Mouse (Mus musculus) kidney, postnatal 4 days (tissue): ENCODE data around the gene Cacna1h.

Experiments
- DNase-seq, 2 experiments: peaks; one replicate each; pipeline ENCODE4 v3.0.0; 2021; ENCODE audit warnings: mixed read lengths in 2 of 2

Gene Cacna1h

DNA sequence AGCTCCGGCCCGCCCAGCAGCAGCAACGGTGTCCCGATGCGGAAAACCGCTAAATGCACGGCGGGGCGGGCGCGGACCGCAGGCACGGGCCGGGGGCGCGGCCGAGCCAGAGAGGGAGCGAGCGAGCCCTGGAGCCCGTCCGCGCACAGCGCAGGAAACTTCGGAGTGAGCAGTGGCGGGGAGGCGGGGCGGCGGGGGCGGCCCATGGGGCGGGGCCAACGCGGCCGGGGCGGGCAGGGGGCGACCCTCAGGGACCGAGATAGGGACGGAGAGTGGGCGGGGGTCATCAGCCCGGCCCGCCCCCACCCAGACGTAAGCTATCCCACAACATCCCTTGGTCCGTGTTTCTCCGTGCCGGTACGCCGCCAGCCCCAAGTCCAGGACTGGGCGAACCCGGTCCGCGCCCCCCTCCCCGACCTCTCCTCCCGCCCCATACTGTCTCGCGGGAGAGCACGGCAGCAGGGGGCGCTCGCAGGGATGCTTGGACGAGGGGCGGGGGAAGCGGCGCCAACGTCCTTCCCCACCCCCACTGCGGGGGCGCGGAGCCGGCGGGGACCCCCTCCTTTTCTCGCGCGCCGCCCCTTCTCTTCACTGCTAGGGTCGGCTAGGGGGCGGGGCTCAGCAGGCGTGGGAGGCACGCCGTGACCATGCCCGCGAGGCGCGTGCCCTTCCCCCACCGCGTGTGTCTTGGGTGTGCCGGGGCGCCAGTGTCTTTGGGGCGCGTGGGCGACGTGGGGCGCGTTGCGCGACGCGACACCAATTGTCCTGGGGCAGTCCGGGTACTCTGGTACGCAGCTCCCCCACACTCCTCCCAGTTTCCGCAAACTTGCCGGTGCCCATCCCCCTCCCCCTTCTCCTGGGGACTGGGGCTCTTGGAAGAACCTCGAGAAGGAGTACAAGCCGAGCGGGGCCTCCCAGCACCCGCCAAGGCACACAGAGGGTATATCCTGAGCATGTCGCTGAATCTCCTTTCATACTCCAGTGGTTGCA lies at the start of gene Cacna1h:
Gene Cacna1h, minus strand, starts transcription at position 167 of the 990 bp plus-strand sequence.
- DNase-seq = peak; percentile 86 to 90

DNA sequence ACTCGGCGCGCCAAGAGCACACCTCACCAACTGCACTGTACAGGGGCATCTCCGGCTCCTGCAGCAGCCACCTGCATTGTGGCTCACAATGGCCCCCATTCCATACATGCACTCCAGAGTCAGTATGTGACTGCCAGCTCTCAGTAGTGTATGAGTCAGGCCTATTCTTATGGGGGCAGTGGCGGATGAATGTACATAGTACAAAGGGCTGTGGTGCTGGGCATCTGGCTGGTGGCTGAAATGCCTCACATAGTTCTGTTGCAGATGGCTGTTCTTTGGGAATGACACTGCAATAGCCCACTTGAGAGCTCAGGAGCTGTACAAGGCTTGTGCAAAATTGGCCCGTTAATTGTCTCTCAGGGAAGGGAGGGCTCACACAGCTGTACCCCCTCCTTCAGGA lies 48.5 kb upstream of the Cacna1h start:
- no peak for DNase-seq

DNA sequence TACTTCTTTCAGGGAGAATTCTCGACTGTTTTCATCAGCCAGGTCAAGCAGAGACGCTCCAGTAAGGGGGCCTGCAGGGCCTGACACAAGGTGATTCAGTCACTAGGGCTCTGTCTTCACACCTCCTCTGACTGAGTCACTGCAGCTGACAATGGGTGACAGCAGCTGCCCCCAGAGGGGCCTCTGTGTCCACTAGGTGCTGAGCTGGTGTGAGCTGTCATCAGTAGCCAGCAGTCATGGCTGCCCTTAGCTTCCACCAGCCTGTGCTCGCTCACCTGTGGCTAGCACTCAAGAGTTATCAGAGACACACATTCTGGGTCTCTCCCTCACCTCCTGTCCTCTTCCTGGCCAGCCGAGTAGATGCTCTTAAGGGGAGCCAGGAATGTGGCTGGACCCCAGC lies 47.2 kb upstream of the Cacna1h start:
- DNase-seq = no peak

DNA sequence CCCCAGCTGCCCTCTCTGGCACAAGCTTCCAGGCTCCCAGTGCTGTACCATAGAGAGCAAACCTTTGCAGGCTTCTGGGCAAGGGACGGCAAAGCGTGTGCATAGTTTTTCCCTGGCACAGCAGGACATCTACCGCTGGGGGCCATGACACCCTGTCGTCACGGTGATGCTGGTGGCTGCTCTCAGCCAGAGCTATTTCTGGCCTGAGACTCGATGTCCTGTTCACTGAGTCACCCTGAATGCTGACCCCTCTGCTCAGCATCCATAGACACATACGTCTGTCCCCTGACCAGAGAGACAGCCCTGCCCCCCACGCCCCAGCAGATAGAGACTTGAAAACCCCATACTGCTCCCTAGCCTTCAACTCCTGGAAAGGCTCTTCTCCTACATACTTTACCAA lies 46.6 kb upstream of the Cacna1h start:
- DNase-seq = no peak

DNA sequence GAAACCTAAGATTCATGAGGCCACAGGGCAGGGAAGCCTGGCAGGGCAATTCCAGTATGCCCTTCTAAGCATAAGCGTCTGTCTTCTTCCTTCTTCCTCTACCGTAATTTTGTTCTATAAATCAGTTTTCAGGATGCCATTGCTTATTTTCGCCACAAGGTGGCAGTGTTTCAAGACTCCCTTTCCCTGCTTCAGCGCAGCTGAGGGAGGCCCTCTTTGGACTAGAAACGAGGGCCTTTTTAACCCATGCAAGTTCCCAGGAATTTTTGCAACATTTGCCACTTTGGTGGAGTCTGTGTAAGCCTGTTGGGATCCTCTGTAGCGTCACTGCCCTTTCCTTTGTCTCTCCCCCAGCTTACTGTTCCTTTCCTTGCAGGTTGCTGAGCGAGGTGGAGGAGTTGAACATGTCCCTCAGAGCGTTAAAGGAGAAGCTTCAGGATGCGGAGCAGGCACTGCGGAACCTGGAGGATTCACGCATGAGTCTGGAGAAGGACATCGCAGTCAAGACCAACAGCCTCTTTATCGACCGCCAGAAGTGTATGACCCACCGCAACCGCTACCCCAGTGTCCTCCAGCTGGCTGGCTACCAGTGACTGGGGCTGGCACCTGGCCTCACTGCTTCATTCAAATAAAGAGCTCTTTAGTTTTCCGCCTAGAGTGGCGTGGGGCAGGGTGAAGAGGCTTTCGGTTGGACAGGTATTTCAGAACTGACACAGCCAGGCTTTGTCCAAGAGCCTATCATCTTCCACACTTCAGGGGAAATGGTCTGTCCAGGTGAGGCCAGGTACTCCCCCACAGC lies 42.6 kb upstream of the Cacna1h start:
- DNase-seq = peak; percentile 61 to 69

DNA sequence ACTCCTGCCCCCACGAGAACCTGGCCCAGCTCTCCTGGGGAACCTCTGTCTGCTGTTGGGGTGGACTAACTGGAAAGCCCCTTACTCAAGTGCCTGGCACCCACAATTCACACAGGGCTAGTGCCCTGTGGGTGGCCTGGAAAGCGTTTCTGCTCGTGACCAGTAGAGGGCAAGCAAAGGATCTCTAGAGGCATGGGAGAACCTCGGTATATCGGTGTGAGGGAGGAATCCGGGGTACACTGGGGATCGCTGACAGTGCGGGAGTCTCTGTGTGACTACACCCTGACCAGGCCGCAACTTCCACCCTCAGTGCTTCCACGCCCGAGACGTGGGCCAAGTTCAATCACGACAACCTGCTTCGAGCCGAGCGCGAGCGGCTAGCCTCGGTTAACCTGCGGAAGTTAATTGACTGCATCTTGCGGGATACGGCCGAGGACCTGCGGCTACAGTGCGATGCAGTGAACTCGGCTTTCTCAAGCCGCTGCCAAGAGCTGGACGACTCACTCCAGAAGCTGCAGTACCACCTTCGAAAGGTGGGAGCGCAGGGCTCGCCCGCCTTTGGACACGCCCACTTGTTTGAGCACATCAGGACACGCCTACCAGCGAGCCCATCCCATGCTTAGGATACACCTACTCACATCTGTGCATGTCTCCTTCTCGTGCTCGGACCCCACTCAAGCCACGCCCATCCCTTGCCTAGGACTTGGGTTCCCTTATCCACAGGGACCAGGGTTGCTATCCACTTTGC lies 40.9 kb upstream of the Cacna1h start:
- DNase-seq = peak; percentile 84 to 91

DNA sequence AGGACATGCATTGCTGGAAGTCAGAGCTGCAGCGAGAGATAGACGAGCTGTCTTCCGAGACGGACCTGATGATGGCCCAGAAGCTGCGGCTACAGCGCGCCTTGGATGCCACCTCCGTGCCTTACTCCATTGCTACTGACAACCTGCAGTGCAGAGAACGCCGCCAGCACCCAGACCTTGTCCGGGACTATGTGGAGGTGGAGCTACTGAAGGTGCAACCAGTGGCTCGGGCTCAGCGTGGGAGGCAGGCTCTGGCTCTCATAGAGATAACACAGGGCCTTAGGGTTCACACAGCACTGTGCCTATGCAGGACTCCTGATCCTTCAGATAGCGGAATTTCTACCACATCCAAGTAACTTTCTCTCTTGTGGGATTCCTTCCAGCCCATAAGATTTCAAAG lies 38.5 kb upstream of the Cacna1h start:
- DNase-seq = peak; percentile 14 to 34

DNA sequence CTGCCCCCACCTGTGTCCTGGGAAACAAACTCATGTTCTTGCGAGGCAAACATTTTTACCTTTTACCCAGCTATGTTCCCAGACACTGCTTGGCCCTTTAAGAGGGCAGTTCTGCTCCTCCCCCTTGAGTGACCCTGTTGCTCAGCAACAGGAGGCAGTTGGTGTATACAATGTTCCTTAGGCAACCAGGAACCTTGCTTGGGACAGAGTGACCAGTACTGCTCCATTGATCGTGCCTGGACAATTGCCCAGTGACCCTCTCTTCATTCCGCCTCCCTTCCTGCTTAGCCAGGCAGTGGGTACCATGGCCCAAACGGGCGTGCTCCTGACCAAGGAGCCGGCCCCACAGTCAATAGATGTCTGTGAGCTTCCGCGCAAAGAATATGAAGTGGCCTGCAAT lies 37.8 kb upstream of the Cacna1h start:
- DNase-seq = peak; percentile 39 to 53

DNA sequence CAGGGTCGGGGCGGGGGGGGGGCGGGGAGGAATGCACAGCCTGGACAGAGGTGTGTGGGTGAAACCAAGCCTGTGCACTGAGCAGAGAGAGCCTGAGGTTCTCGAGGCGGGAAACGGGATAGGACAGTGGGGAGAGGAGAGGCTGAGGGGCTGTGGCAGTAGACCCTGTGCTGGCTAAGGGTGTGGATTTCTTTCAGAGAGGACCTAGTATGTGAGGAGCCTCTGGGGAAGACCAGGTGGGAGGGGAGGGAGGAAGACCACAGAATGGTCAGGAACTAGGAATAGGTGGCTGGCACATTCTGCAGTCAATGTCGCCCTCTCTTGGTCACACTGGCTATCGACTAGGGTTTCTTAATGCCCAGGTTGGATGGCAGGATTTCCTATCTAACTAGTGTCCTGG lies 36.2 kb upstream of the Cacna1h start:
- peak; percentile 79 to 81 for DNase-seq

DNA sequence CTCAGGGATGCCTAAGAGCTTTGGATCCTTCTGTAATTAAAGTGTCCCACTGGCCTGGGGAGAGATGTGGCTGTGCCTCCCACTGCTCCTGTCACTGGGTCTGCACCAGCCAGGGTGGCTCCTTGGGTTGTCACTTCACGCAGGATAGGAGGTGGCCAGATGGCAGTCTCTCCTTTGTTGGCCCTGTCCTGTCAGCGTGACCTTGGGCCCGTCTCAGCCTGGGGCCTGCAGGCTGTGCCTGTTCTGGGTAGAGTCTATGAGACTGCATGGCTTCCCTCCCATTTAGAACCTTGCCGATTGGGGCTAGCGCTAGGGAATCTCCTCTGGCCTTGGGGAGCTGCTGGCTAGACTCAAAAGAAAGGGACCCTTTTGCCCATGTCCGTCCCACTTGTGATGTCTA lies 34.7 kb upstream of the Cacna1h start:
- no peak for DNase-seq

DNA sequence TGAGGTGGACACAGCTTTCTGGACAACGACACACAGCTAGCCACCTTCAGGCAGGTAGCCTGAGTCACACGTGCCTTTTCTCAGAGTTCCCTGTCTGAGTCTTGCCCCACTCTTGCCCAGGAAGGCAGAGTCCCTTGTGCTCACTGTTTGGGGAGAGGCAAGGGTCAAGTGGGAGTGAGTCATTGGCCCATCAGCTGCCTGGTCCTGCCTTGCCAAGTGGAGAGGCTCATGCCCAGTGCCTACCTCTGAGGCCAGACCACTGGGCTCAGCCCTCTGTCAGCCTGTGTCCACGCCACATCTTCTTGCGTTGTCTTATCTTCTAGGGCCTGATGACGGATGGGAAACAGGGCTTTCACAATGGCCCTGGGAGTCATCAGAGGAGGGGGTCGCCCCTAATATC lies 34.2 kb upstream of the Cacna1h start:
- no peak for DNase-seq

DNA sequence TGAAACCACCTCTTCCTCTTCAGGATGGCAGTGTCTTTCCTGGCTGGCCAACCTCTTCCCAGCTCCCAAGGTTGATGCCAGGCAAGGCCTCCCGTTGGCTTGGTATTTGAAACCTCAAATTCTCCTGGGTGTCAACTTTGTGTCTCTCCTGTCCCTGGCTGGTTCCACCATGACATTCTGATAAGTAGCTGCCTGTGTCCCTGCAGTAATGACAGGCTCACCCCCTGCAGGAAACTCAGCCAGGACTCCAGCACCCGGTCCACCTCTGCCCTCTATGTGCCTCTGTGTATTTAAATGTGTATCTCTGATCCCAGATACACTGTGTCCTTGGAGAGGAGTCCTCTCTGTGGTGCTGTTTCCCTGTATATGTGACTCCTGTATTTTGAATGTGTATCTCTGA lies 32.7 kb upstream of the Cacna1h start:
- no peak for DNase-seq

DNA sequence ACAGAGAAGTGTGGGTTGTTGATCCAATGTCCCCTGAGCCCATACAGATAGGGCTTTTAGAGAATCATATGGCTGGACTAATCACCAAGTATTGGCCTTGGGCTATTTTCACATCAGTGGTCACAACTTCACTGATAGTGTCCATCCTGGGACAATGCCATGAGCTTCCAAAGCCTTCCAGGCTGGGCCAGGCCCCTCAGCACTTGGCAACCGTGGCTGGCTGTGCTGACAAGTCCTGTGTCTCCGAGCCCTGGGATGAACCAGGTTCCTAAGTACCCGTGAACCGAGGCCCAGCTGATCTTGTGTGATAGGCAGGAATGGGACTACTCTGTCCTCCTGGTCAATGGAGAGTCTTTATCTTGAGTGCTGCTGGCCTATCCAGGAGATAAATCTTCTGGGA lies 30.5 kb upstream of the Cacna1h start:
- DNase-seq = no peak

DNA sequence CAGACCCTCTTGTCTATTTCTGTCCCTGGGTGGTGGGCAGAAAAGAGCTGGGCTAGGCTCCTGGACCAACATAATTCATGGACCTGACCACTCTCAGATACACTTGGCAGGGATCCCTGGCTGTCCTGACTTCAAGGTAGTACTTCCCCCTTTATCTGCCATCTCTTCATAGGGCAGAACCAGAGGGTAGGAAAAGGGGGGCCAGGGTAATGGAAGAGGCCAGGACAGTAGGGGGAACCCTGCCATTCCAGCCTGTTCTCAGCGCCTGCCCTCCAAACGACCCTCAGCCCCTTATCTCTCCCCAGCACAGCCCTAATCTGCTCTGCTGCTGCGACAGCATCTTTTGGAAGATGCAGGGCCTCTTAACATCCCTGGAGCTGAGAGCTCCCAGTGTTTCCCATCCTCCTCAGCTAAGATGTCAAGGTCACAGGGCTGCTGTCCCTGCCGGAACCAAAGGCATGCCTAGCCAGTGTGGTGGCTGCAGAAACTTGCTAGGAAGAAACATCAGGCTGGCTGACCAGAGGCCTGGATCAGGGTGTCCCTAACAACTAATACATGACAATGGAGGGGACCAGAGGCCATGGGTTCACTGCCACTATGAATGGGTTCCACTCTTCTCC lies 29.9 kb upstream of the Cacna1h start:
- no peak for DNase-seq

DNA sequence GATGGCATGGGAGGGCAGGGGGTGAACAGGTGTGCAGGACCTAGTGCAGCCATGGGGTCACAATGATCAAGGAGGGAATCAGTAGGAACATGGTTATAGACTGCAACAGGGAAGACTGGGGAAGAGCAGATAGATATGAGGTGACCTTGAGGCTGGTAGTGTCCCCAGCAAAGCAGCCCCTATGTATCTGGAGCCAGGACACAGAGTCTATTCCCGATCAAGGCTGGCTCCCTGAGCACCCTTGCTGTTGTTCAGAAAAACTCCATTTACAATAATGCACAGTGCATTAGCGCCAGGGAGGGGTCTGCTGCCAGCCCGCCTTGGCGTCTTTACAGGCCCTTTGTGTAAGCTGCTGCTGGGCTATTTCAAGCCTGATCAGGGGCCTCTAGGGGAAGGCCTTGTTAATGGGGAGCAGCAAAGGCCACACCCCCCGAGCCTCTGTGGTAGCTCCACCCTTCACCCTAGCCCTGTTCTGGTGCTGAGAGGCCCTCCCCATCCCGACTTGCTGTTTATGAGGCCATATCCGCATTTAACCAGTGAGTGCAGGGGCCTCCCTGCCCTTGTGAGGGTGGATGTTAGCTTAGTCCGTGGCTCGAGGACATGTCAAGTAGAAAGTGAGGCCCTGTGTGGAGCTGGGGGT lies 28.8 kb upstream of the Cacna1h start:
- peak; percentile 27 to 45 for DNase-seq

DNA sequence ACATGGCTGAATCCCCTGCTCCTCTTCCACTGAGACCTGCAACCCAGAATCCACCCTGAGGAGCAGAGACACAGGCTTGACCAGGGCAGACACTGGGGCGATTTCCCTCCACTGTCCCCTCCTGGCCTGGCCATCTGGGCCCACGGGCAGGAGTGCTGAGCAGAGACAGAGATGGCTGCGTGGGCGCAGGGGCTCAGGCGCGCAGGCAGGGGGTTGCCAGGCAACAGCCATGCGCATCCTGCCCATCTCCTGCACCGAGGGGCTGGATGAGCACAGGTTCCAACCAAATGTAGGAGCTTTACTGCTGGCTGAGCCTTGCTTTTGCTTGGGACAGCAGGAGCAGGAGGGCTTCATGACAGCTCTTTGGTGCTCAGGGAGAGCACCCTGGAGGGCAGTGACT lies 23.0 kb upstream of the Cacna1h start:
- no peak for DNase-seq

DNA sequence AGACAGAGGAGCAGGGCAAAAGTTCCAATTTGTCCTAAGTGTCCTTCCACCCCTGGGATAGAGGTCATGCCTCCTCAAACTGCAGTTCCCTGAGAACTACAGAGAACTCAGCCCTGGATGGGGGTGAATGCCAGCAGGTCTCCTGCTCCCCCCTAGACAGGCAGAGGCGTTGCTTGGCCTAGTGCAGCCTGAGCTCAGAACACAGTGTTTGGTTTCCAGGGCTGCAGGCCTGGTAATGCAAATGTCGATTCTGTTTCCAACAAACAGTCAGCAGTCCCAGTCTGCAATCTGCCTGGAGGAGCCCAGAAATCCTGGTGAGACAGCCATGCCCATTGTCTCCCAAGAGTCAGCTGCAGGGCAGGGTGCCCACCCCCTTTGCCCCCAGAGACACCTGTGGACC lies 20.7 kb upstream of the Cacna1h start, which contains the start of gene Tekt4:
Gene Tekt4, plus strand, starts transcription at position 344 of the 400 bp plus-strand sequence.
- DNase-seq = no peak

DNA sequence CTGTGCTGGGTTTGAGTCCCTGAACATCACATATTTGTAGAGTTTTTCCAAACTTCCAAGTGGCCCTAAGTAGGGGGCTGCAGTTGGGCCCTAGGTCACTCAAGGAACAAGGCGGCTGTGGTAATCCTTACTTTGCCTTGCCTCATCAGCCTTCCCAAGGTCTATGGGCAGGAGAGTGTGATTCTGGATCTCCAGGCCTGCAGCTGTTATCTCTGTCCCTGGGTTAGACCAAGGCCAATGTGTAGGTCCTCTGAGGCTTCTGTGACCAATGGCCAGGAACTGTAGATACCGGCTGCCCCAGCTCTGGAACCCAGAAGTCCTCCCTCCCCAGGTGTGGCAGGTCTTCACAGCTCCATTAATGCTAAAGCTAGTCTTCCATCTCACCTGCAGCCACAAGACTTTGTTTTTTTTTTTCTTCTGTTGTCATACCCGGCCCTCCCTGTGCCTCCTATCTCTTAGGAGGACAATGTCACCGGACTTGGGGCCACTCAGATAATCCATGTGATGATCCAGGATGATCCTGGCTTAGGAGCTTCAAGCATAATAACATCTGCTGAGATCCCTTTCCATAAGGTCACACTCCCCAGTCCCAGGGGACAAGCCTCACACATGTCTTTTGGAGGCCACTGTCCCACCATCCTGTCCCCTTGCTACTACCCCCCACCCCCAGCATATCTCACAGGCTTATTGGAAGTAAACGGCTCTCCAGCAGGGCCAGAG lies 18.8 kb upstream of the Cacna1h start:
- DNase-seq = no peak

DNA sequence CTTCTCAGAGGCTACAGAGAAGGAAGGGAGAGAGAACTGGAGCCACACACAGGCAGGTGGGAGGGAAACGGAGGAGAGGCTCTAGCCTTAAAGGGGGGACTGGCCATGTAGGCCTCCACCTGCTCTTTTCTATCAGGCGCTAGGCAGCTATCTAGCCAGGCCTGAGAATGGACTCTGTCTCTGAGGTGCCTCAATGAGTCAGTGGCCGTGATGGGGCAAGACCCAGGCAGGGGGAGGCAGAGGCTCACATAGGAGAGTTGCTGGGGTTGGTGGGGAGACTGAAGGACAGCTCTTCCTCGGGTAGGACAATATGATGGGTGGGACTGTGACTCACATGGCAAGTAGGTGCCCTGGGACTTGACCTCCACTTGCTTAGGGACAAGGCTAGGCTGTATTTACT lies 16.7 kb upstream of the Cacna1h start:
- DNase-seq = no peak

DNA sequence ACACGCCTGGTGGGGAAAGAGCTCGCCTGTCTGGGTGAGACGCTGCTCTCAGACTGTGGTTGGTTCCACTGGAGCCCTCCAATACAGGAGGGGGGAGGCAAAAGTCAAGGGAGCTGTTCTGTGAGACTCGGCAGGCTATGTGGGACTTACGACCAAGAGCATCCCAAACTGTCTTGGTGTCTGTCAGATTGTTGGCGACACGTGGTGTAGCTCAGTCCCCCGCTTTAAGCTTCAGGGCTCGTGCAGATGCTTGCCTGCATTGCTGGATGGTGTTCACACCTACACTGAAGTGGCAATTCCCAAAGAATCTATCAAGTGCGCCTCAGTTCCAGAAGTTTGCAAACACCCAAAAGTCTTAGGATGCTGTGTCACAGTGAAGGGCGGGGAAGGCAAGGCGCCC lies 14.3 kb upstream of the Cacna1h start:
- DNase-seq = no peak

DNA sequence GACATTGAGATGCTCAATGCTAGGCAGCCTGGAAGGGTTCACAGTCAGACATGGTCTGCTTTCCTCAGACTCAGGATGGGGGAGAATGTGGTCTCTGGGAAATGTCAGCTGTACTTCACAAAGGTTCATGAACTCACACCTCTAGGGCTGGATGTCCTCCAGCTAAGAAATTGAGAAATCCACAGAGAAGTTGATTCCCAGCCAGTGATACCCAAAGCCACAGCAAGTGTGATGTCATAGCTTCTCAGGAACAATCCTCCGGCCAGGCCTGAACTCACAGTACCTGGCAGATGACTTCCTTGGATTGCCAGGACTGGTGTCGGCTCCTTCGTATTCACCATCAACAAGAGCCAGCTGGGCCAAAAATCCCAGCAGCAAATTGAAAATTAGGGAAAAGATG lies 12.3 kb upstream of the Cacna1h start:
- DNase-seq = no peak
